Mouse (Mus musculus) spleen, adult 12 weeks (tissue): ENCODE data around the gene Bmp4.

Source experiments
- DNase-seq: peaks from one replicate; pipeline ENCODE4 v3.0.0; 2022; ENCODE audit warnings: low spot score

The Bmp4 gene

DNA sequence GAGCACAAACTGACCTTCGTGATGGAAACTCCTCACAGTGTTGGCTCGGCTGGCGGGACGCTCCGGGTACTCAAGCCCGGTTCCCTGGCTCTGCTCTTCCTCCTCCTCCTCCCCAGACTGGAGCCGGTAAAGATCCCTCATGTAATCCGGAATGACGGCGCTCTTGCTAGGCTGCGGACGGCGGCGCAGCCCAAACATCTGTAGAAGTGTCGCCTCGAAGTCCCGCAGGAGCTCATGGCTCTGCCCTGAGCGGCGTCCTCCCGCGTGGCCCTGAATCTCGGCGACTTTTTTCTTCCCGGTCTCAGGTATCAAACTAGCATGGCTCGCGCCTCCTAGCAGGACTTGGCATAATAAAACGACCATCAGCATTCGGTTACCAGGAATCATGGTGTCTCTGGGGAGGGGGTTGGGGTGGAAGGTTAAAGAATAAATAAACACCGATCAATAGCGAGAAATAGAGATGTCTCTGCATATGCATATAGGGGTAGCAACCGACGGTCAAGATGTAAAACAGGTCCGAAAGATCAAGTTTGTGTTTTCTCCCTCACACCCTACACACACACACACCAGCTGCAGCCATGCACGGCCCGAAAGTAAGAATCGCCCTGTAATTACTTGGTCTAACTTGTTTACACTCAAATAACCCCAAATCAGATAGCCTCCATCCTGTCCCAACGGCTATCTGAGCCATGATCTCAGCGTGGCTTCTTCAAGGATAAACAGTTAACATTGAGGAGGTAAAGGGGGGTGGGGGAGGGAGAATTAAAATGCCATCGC lies 4.6 kb downstream of the Bmp4 start:
- DNase-seq = no peak

DNA sequence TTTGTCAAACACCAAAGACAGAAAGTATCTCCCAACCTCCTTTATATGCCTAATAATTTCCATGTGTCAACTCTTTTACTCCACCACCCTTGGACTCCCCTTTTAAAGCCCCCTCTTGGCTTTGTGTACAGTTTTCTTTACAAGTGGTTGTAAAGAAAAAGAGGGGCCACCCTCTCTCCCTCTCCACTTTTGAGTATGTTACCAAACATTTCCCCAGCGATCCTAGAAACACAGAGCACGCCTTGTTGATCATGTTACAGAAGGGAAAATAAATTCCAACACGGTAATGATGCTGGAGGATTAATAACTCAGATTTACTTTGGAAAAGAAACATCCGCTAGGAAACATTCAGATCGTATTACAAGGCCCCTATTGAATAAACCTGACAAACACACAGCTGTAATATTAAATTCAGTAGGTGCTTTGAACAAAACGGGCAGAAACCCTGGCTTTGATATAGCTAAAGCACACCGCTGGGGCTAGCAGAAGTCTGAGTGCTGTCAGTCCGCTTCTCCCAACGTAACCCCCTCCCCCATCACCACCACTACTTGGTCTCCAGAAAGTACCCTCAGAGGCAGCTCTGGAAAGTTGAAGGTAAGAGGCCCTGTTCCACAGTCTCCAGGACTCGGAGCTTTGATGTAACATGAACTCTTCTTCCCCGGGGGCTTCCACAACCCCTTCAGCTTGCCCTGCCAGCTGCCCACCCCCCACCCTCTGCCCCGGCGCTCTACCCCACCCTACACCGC lies 5.3 kb downstream of the Bmp4 start:
- no peak for DNase-seq

- DNase-seq = no peak
Measured at GRCm38 (mm10) chr14:46381457-46381856, 9.0 kb downstream of the Bmp4 start.

DNA sequence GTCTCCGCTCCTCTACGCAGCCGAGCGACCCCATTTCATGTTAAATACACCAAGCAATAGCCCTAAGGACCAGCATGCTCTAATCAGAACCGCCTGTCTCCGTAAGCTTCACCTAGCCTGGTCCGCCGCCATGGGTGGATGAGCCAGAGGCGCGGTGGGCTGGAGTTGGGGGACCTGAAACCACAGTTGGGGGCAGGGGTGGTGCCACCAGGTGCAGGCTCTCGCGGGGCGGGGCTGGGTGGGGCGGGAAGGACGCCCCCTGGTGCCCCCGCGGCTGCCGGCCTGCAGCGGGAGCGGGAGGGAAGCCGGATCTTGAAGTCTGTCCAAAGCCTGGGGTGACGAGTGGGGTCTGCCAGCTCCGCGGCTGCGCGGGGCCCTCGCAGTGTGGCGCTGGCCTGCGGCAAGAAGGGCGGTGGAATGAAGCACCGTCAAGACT lies 10.2 kb downstream of the Bmp4 start:
- DNase-seq = no peak

DNA sequence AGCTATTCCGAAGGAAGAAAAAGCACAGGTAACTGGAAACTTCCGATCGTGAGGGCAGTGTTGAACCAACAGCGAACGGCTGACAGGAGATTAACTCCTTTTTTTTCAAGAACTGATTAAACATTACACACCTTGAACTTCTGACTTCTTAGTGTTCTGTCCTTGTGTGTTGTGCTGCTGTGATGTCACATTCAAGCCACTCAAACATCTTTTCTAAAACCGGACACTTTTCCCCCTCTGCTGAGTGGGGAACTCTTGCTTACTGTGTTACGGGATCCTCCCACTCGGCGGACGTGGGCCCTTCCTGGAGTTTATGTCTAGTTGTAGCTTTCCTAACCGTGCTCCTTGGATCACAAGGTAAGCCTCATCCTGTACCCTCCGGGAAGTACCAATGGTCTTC lies 11.2 kb downstream of the Bmp4 start, which contains the start of gene Gm15217:
Gm15217 (plus strand) TSS at position 130 of the 400 bp plus-strand sequence.
- DNase-seq = no peak

DNA sequence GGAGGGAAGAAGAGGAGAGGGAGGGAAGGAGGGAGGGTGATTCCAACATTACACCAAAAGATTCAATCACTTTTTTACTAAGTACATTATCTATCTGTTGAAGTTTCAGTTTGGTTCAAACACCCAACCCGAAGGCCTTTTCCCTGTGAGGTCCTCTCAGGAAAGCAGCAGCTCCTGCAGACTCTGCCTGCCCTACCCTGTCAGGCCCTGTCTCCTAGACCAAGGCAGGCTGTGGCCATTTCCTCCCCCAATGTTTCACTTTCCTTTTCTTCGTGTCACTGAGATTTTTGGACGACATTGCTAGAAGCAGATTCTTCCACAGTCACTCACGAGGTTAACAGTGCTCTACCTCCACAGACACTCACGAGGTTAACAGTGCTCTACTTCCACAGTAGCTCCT lies 14.7 kb downstream of the Bmp4 start:
- DNase-seq = no peak

- DNase-seq = no peak
Measured at GRCm38 (mm10) chr14:46372452-46372851, 18.0 kb downstream of the Bmp4 start.

- DNase-seq = no peak
Measured at GRCm38 (mm10) chr14:46363209-46363608, 27.3 kb downstream of the Bmp4 start.

GRCm38 (mm10) chr14:46357696-46358095 lies 32.8 kb downstream of the Bmp4 start:
- DNase-seq = no peak

GRCm38 (mm10) chr14:46357286-46357685 lies 33.2 kb downstream of the Bmp4 start:
- no peak for DNase-seq

DNA sequence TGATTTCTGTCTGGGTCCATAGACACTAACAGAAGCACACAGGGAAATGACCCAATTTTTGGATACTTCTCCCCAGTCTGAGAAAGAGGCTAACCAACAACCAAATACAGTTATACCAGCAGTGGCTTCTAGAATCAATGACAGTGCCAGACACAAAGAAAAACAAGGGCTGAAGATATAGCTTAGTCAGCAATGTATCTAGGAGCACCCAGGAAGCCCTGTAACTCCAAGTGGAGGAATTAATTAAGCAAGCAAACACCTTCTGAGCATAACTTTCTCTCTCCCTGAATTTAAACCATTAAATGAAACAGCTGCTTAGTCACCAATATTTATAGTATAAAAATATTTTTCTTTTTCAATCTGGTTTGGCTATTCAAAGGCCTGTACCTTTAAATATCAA lies 45.7 kb downstream of the Bmp4 start:
- DNase-seq = no peak

DNA sequence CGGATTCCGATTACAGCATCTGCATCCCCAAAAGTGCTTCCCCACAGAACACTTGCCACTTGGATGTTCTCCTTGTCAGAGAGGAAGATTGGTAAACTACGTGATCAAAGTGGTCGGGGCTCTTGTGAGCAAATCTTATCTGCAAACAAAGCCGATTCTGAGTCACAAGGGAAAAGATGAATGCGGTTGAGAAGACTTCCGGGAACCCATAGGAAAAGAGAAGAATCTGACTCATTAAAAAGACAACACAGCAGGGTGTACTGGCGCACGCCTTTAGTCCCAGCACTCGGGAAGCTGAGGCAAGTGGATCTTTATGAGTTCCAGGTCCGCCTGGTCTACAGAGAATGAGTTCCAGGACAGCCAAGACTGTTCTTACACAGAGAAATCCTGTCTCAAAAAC lies 51.7 kb downstream of the Bmp4 start:
- no peak for DNase-seq
